Mouse (Mus musculus): ENCODE data around the gene Mpg. TPM values are rescaled to one million over a fixed set of nuclear protein-coding genes. Genes with fewer than 3 reads are reported as not detected.
"Not testable (repeated sequence)": the region's sequence is repeated elsewhere in the genome, so short reads cannot be mapped to it uniquely, and the experiment has no call there.

Gene Mpg
- 10 to 100 TPM; 14.7 to 19.6 (median 17.9) TPM for total RNA-seq (2022)

DNA sequence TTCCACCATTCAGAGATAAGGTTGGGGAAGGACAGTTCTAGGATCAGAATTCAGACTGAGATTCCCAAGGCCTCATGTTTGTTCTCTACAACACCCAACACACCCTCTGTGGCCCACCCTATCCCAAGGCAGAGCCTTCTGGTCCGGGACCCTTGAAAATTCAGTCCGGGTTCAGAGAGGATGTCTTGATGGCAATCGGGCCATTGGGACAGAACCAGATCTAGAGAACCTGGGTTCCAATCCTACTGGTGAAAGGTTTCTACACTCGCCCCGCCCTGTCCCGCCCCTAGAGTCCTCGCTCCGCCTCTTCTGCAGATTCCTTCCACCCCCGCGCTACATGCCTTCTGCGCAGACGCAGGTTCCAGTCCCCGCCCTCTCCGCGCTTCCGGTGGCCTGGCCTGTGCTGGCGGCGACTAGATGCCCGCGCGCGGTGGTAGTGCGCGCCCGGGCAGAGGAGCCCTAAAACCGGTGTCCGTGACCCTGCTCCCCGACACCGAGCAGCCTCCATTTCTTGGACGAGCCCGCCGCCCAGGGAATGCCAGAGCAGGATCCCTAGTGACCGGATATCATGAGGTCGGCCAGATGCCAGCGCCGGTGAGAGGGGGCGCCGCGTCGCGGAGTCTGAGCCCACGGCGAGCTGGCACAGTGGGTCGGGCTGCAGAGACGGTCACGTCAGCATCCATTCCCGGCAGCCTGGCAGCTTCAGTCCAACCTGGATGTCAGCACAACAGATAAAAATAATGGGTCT, at the start of gene Mpg:
TSS of gene Mpg (plus strand) at position 382 of the 748 bp plus-strand sequence.
- peak; percentile 74 to 82 for DNase-seq (ENCODE audit: low spot score in 2 of 2)

DNA sequence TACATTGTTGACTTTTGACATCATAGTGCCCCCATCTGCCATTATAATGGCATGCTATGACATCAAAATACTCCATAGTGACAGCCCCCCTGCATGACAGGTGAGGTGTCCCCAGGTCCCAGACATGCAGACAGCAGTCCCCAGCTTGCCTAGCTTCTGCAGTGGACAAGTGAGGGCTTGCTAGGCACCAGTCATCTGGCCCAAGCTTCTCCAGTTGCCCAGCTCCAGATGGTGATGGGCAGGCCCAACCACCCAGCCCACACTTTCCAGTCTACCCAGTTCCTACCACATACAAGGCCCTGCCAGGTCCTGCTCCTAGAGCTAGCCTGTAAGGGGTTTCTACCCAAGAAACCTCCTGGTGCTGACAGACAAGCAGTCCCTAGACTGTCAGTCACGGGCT, 47.8 kb upstream of the Mpg start:
- DNase-seq (ENCODE audit: low spot score in 2 of 2): no peak

DNA sequence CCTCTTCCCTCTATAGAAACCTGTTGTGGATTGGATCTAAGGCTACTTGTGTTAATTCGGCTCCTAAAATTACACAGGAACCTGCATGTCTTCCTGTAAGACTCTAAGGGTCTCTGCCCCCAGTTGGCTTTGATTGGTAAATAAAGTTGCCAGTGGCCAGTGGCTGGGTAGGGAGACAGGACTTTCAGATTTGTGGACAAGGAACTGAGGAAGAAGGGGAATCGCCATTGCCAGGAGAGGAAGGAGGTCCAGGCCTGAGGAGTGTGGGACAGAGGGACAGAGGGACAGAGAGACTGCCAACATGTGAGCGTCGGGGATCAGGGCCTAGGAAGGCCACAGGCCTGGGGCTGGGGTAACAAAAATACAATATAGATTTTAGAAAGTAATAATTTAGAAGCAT, 45.1 kb upstream of the Mpg start:
- DNase-seq (ENCODE audit: low spot score in 2 of 2): no peak

DNA sequence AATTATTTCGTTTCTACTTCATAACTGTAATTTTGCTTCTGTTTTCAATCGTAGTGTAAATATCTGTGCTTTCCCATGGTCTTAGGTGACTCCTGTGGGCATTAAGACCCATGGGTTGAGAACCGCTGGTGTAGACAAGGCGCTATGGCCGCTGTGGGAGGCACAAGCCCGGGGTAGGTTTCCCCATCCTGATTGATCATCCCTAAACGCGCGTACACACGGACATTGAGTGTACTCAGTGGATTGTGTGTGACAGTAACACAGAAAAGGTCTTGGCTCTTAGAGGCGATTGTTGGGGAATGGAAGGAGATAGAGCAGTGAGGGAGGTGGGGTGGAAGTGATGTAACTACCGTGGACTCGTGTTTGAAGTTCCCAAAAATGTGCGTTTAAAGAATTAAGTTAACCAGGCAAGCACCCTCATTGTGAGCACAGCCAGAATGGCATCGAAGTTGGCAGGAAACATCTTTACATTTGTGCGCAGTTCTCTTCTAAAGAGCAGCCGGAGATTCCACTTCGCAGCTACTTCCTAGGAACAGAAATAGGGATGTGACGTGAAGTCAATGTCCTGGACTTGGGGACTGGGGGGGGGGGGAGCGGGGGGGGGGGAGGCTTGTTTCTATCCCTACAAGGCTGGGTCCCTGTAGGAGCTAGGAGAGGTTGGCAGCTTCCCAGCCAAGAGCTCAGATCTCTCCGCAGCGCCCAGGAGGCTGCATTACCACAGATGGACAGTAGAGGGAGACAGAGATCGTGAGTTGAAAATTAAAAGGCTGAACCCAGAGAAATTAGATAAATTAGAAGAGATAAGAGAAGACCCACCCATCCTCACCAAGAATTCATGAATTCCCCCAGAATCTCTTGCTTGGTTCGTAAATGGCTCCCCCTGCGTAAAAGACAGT, 44.1 kb upstream of the Mpg start:
- peak; percentile 67 to 89 for DNase-seq (ENCODE audit: low spot score in 2 of 2)

DNA sequence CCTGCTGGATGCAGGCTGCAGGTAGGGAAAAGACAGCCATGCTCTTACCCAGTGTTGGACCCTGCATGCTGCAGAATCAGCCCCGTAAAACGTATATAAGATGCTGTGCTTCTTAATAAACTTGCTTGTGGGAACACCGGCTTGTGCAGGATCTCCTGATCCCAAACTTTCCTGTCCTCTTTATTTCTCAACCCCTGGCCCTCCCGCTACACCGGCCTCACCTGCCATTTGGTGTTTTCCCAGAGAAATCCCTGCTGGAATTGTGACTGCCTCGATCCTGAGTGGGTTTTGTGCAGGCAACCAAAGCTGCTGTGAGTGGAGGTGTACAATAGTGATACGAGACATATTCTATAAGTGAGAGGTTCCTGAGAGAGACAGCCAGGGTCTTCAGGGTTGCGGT, 41.8 kb upstream of the Mpg start:
- no peak for DNase-seq (ENCODE audit: low spot score in 2 of 2)

DNA sequence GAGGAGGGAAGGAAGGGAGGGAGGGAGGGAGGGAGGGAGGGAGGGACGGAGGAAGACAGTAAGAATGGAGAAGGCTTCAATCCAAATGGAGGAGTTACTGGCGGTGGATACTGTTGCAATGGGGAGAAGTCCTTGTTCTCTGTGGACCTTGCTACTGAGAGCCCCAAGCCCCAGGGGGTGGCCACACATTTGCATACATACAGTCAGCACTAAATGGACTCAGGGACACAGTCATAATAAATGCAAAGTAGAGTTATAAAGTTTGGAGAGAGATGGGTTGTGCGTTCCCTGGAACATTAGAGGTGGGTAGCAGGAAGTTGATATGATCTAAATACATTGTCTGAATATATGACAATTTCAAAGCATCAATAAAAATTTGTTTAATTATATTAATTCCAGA, 40.3 kb upstream of the Mpg start:
- no peak for DNase-seq (ENCODE audit: low spot score in 2 of 2)

DNA sequence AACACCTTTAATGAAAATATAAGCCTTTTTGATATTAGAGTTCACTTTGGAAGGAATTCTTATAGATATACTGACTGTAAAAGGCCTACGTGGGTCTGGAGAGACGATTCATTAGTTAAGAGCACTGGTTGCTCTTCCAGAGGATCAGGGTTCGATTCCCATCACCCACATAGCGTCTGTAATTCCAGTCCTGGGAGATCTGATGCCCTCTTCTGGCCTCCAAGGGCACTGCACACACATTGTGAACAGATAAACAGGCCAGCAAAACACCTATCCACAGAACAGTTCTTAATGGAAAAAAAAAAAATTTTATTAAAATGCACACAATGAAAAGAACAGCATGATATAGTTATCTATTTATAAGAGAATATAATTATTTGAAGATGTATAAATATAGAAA, 39.0 kb upstream of the Mpg start:
- DNase-seq (ENCODE audit: low spot score in 2 of 2): no peak

DNA sequence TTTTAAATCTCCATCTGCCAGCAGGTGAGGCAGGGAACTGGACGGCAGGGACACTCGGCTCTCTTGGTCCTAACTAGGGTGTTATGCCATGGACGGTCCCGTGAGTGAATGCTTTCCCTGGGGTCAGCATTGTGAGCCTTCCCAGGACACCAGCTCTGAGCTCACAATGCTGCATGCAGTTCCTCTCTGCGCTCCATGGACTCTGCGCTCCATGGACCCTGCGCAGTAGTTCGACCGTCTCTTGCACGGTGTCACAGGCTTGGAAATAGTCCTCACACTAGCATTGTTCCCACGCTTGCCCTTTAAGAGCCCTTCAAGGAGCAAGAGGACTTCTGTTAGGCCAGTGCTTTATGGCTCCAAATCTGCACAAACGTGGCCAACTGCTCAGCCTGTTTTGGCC, 37.4 kb upstream of the Mpg start:
- no peak for DNase-seq (ENCODE audit: low spot score in 2 of 2)

DNA sequence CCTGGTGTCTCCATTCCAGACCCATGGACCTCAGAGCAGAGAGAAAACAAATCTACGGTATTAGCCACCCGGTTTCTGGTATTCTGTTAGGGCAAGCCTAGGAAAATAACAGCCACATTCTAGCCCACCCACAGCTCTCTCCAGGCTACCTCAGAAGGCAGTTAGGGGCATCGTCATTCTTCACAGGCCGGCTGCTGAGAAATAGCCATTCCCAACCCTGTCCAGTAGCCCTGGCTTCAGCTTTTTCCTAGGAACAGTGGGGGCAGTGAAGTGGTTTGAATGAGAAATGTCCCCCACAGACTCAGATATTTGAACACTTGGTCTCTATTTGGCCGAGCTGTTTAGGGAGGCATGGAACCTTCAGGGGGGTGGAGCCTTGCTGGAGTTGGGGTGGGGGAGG, 36.9 kb upstream of the Mpg start:
- DNase-seq (ENCODE audit: low spot score in 2 of 2): no peak

DNA sequence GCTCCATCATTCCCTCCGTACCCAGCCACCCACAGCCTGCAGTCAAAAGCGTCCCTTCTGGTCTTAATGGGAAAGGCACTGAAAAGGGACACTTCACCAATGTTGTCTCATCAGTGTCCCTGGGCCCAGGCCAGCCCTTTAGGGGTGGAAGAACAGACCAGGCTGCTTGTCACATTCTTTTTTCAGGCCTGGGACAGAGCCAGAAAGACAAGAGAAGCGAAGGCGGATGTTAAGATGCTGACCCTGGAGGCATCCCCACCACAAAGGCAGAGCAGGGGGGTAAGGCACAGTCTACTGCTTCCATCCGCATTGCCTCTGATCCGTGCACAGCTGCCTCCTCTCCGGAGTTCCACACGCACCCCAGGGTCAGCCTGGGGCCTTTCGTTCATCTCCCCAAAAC, 36.2 kb upstream of the Mpg start:
- DNase-seq (ENCODE audit: low spot score in 2 of 2): no peak

DNA sequence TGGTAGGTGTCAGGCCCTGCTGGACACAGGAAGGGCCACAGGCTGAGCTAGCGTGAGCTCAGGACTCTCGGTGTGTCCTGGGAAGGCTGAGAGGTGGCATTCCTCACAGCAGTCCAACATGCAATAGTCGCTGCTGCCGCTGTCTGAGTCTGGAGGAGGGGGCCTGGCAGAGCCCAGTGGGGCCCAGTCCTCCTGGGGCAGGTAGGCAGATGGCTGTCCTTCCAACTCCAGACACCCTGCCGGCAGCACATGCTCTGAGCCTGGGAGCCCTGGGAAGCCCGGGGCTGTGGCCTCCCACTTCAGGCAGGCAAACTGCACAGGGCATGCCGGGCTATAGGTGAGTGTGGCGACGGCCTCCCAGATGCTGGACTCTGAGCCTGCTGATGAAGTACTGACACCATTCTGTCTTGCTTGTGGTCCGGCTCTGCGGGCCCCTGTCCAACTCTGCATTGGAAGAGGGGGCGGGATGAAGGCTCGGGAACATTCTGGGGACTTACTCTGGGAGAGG, 35.6 kb upstream of the Mpg start:
- DNase-seq (ENCODE audit: low spot score in 2 of 2): no peak

DNA sequence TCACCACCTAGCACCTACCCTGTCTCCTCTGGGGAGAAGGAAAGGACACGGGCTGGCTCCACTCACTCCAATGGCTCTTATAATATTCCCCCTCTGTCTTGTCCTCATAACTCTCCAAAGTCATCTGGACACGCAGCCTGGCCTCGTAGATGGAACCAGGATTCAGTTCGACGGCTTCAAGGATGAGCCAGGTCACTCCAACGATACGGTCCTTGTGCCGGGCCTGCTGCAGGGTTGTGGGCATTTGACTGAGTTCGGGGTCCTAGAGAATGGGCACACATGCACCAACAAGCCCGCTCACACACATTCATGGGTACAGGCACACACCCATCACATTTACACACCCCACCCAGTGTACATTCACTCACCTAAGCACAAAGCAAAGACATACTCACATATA, 33.1 kb upstream of the Mpg start:
- DNase-seq (ENCODE audit: low spot score in 2 of 2): no peak

DNA sequence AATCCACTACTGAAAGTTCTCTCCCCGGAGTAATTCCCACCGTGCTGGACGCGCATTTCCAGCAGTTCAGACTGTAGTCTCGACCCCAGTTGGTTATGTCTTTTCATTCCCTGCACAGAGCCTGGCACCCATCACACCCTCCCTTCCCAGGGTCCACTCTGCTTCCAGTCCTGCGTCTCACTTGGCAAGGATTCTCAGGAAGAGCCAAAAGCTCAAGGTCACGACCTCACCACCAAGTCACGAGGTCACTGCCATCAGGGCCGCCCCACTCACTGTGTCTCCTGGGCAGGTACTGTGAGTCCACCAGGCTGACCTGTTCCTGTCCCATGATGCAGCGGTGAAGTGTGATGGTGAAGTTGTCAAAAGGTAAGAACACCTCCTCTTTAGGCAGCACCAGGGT, 32.2 kb upstream of the Mpg start:
- DNase-seq (ENCODE audit: low spot score in 2 of 2): no peak

DNA sequence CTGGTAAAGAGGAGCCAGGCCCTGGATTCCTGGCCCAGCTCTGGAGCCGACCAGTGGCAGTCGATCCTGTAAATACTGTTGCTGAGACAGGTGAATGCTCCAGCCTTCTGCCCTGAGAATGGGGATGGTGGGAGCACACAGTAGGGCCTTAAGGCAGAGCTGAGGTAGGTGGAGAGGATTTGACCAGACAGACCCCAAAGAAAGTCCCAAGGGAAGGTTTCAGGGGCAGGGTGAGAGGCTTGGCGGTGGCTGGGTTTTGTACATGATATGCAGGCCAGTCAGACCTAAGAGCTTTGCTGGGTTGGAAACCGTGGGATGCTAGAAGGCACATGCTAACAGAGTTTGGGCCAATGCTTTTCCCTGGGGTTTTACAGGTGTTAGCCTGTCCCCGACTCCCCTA, 31.7 kb upstream of the Mpg start:
- DNase-seq (ENCODE audit: low spot score in 2 of 2): no peak

DNA sequence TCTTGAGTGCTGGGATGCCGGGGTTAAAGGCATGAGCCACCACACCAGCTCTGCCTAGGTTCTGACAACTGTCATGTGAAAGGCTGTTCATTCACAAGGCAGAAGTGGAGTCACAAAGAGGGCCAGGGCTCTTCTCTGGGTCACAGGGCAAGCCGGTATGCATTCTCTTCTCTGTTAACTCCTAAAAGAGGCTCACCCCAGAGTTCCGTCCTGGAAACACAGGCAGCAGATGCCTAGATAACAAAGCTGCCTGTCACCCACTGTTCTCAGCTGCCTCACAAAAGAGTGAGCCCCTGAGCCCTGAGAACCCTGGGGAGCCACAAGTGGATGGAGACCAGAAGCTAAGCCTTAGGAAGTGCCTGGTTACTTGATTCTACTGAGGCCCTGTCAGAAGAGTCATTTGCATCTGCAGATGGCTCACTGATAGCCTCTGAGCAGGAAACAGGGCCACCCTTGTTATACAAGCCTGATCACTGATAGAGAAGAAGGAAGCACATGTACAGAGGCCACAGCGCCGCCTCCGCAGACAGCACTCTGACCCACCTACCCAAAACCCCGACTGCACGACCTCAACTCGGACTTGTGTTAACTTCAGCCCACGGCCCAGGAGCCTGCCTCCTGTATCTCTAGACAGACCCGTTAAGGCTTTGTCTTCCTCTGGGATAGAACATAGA, 30.3 kb upstream of the Mpg start:
- DNase-seq (ENCODE audit: low spot score in 2 of 2): no peak

DNA sequence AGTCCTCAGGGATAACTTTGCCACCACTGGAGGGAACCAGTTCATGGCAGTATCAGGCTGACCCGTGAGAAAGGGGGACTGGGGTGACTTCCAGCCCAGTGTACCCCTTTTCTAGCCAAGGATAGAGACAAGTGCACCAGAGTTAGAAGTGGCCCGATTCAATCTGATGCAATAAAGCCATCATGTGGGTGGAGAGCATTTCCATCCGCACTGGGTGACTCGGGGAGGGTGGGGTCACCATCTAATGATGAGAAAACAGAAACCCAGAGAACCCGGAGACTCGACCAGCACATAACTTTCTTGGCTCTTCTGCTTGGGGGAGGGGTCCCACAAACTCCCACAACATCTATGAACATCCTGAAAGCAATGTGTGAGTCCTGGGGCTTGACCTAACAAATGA, 29.6 kb upstream of the Mpg start:
- DNase-seq (ENCODE audit: low spot score in 2 of 2): no peak

DNA sequence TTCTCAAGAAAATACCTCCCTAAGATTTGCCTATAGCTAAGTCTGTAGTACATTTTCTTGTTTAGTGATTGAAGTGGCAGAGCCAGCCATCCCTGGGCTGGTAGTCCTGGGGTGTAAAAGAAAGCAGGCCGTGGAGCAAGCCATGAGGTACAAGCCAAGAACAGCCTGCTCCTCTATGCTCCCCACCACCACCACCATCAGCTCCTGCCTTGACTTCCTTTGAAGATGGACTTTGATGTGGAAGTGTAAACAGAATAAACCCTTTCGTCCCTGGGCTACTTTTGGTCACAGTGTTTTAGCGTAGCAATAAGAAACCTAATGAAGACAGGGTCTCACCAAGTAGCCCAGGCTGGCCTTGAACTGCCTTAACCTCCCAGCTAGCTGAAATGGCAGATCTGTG, 28.5 kb upstream of the Mpg start:
- DNase-seq (ENCODE audit: low spot score in 2 of 2): no peak

DNA sequence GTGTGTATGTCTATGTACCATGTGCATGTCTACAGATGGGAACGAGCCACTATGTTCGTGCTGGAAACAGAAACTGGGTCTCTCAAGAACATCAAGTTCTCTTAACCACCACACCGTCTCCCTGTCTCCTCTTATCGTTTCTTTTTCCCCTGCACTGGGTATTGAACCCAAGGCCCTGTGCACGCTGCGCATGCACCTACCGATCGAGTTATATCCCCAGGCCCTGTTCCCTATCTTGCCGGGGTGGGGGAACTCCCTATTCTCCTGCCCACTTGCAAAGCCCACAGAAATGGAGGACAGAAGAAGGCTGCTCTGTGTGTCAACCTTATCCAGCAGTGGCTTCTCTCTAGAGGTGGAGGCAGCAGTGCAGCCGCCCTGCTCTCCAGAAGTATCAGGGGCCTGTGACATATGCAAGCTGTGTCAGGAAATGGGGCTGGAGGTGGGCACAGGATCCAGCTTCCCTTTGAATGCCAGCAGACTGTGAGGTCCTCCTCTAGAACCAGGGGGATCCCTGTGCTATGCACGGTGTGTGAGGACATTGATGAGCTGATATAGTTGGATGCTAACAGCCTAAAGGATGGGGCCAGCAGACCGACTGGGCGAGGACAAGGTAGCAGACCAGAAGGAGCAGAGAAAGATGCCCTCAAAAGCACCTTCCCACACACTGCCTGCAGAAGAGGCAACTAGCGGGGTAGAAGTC, 27.9 kb upstream of the Mpg start:
- no peak for DNase-seq (ENCODE audit: low spot score in 2 of 2)

DNA sequence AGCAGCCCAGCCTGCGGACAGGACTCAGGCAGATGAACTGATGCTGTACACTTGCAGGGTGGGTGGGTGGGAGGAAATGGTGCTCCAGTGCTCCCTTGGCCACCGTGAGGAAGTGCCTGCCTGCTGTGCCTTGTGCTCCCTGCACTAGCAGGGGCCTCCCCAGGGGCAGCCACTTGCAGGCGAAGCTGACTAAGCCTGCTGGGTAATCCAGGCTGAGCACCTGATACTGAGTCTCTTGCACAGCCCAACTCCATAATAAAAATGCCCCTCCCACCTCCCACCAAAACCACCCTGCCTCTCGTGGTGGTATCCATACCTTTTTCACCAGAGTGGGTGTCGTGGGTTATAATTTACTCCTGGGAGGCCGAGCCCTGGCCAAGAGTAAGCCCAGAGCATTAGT, 27.1 kb upstream of the Mpg start:
- DNase-seq (ENCODE audit: low spot score in 2 of 2): no peak

DNA sequence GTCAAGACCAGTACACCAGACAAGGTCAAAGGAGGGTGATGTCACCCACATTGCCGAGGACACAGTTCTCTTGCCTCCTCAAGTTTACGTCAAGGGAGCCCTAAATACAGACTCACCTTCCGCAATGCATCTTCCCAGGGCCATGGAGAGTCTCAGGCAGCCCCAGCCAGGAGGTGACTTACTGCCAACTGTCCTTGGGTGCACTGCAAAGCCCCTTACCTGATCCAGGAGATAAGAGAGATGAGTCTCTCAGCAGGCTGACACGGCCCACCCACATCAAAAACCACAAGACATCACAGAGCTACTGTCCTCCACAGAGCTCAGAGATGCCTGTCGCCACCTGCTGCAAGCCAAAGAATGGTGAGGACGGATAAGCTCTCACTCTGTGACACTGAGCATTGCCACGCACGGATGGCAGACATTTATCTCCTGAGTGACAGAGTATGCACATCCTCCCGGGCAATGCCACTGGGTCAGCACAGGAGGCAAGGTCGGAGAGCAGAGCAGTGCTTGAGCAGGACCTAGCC, 26.2 kb upstream of the Mpg start, which contains the start of gene Il9r:
TSS of gene Il9r (minus strand) at position 205 of the 527 bp plus-strand sequence.
- no peak for DNase-seq (ENCODE audit: low spot score in 2 of 2)

DNA sequence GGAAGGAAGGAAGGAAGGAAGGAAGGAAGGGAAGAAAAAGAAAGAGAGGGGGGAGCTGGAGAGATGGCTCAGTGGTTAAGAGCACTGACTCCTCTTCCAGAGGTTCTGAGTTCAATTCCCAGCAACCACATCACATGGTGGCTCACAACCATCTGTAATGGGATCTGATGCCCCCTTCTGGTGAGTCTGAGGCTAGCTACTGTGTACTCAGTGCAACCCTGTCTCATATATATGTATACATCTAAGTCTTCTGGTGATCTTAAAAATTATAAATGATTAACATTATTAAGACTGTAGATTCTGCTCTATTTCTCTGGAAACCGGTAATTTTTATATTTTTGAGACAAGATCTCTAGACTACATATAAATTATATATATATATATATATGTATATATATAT, 25.3 kb upstream of the Mpg start:
- not testable (repeated sequence) for DNase-seq (ENCODE audit: low spot score in 2 of 2)
